Mouse (Mus musculus): ENCODE data around the gene Kcnn1. TPM values are rescaled to one million over a fixed set of nuclear protein-coding genes. Genes with fewer than 3 reads are reported as not detected.
"Not testable (repeated sequence)": the region's sequence is repeated elsewhere in the genome, so short reads cannot be mapped to it uniquely, and the experiment has no call there.

Gene Kcnn1
- polyA plus RNA-seq, 1 experiment = 0.65 TPM

GRCm38 (mm10) chr8:70831517-70831916 lies 31.5 kb downstream of the Kcnn1 start:
- no peak overlapping the region for H3K27ac ChIP-seq (ENCODE audit: insufficient read depth, low read length)
- peaks cover 14% of the 10 kb centered on the region; the same call in 1 of the 2 replicates for H3K4me1 ChIP-seq (ENCODE audit: control insufficient read depth, insufficient read depth, insufficient read length)
- no peak for DNase-seq (ENCODE audit: low read depth in 1 of 2, low spot score in 2 of 2)

GRCm38 (mm10) chr8:70827796-70828195 lies 35.3 kb downstream of the Kcnn1 start:
- Histone ChIP-seq H3K27ac (ENCODE audit: insufficient read depth, low read length) (no peak overlapping the region), H3K4me1 (ENCODE audit: control insufficient read depth, insufficient read depth, insufficient read length) (peaks cover 1% of the 10 kb centered on the region; the same call in 1 of the 2 replicates), H3K27me3 (ENCODE audit: control insufficient read depth, insufficient read depth, low read length) (no peaks in the 10 kb centered on the region), H3K4me3 (ENCODE audit: extremely low read depth, insufficient read depth, insufficient read length) (no peak overlapping the region), H3K36me3 (ENCODE audit: control insufficient read depth, insufficient read depth, low read length) (no peaks in the 10 kb centered on the region)
- DNase-seq (ENCODE audit: low read depth in 1 of 2, low spot score in 2 of 2) = no peak
- WGBS = 89% methylated on average over 1 of the region's 1 CpGs
- TF ChIP-seq POLR2A (IDR thresholded peaks at IDR 0.05; ENCODE audit: low read depth, low read length) = no peak
- no peak for TF ChIP-seq CTCF (IDR thresholded peaks at IDR 0.05; ENCODE audit: extremely low read depth, insufficient read depth, insufficient read length, insufficient replicate concordance)

More at GRCm38 (mm10) chr8:70831517-70831916, 31.5 kb downstream of the Kcnn1 start:
- Histone ChIP-seq H3K36me3 (ENCODE audit: control insufficient read depth, insufficient read depth, low read length) (peaks cover 9% of the 10 kb centered on the region), H3K27me3 (ENCODE audit: control insufficient read depth, insufficient read depth, low read length) (no peaks in the 10 kb centered on the region), H3K4me3 (ENCODE audit: extremely low read depth, insufficient read depth, insufficient read length) (no peak overlapping the region)
- 95% methylated on average over 8 of the region's 8 CpGs for WGBS
- TF ChIP-seq POLR2A (IDR thresholded peaks at IDR 0.05; ENCODE audit: low read depth, low read length) (no peak), CTCF (IDR thresholded peaks at IDR 0.05; ENCODE audit: extremely low read depth, insufficient read depth, insufficient read length, insufficient replicate concordance) (no peak)

- DNase-seq (ENCODE audit: low read depth in 1 of 2, low spot score in 2 of 2) = no peak
- Histone ChIP-seq H3K27ac (ENCODE audit: insufficient read depth, low read length) (no peak overlapping the region), H3K27me3 (ENCODE audit: control insufficient read depth, insufficient read depth, low read length) (no peaks in the 10 kb centered on the region), H3K36me3 (ENCODE audit: control insufficient read depth, insufficient read depth, low read length) (no peaks in the 10 kb centered on the region), H3K4me1 (ENCODE audit: control insufficient read depth, insufficient read depth, insufficient read length) (no peaks in the 10 kb centered on the region), H3K4me3 (ENCODE audit: extremely low read depth, insufficient read depth, insufficient read length) (no peak overlapping the region)
- TF ChIP-seq CTCF (IDR thresholded peaks at IDR 0.05; ENCODE audit: extremely low read depth, insufficient read depth, insufficient read length, insufficient replicate concordance) = no peak
- TF ChIP-seq POLR2A (IDR thresholded peaks at IDR 0.05; ENCODE audit: low read depth, low read length) = no peak
- 95% methylated on average over 2 of the region's 2 CpGs for WGBS
Measured at GRCm38 (mm10) chr8:70827010-70827409, 36.0 kb downstream of the Kcnn1 start.

GRCm38 (mm10) chr8:70825816-70826215 lies 37.2 kb downstream of the Kcnn1 start:
- WGBS = 85% methylated on average over 8 of the region's 8 CpGs
- no peak for TF ChIP-seq CTCF (IDR thresholded peaks at IDR 0.05; ENCODE audit: extremely low read depth, insufficient read depth, insufficient read length, insufficient replicate concordance)
- TF ChIP-seq POLR2A (IDR thresholded peaks at IDR 0.05; ENCODE audit: low read depth, low read length) = no peak
- no peaks in the 10 kb centered on the region for H3K4me1 ChIP-seq (ENCODE audit: control insufficient read depth, insufficient read depth, insufficient read length)
- no peaks in the 10 kb centered on the region for H3K27me3 ChIP-seq (ENCODE audit: control insufficient read depth, insufficient read depth, low read length)
- H3K36me3 ChIP-seq (ENCODE audit: control insufficient read depth, insufficient read depth, low read length) = no peaks in the 10 kb centered on the region
- H3K4me3 ChIP-seq (ENCODE audit: extremely low read depth, insufficient read depth, insufficient read length) = no peak overlapping the region
- H3K27ac ChIP-seq (ENCODE audit: insufficient read depth, low read length) = no peak overlapping the region
- no peak for DNase-seq (ENCODE audit: low read depth in 1 of 2, low spot score in 2 of 2)

GRCm38 (mm10) chr8:70823802-70824201 lies 39.3 kb downstream of the Kcnn1 start:
- H3K36me3 ChIP-seq (ENCODE audit: control insufficient read depth, insufficient read depth, low read length) = no peaks in the 10 kb centered on the region
- no peaks in the 10 kb centered on the region for H3K27me3 ChIP-seq (ENCODE audit: control insufficient read depth, insufficient read depth, low read length)
- H3K4me3 ChIP-seq (ENCODE audit: extremely low read depth, insufficient read depth, insufficient read length) = no peak overlapping the region
- H3K4me1 ChIP-seq (ENCODE audit: control insufficient read depth, insufficient read depth, insufficient read length) = no peaks in the 10 kb centered on the region
- 94% methylated on average over 7 of the region's 7 CpGs for WGBS
- TF ChIP-seq POLR2A (IDR thresholded peaks at IDR 0.05; ENCODE audit: low read depth, low read length) = no peak
- no peak for TF ChIP-seq CTCF (IDR thresholded peaks at IDR 0.05; ENCODE audit: extremely low read depth, insufficient read depth, insufficient read length, insufficient replicate concordance)
- H3K27ac ChIP-seq (ENCODE audit: insufficient read depth, low read length) = no peak overlapping the region
- no peak for DNase-seq (ENCODE audit: low read depth in 1 of 2, low spot score in 2 of 2)

GRCm38 (mm10) chr8:70822594-70822993 lies 40.5 kb downstream of the Kcnn1 start:
- not testable (repeated sequence) for DNase-seq (ENCODE audit: low read depth in 1 of 2, low spot score in 2 of 2); H3K36me3 ChIP-seq (ENCODE audit: control insufficient read depth, insufficient read depth, low read length); H3K4me3 ChIP-seq (ENCODE audit: extremely low read depth, insufficient read depth, insufficient read length); H3K27me3 ChIP-seq (ENCODE audit: control insufficient read depth, insufficient read depth, low read length); H3K27ac ChIP-seq (ENCODE audit: insufficient read depth, low read length); H3K4me1 ChIP-seq (ENCODE audit: control insufficient read depth, insufficient read depth, insufficient read length)
- WGBS = 81% methylated on average over 3 of the region's 3 CpGs

- no peak overlapping the region for H3K4me3 ChIP-seq (ENCODE audit: extremely low read depth, insufficient read depth, insufficient read length)
- H3K27ac ChIP-seq (ENCODE audit: insufficient read depth, low read length) = no peak overlapping the region
- DNase-seq (ENCODE audit: low read depth in 1 of 2, low spot score in 2 of 2) = no peak
- H3K36me3 ChIP-seq (ENCODE audit: control insufficient read depth, insufficient read depth, low read length) = no peaks in the 10 kb centered on the region
- 67% methylated on average over 11 of the region's 11 CpGs for WGBS
- no peaks in the 10 kb centered on the region for H3K27me3 ChIP-seq (ENCODE audit: control insufficient read depth, insufficient read depth, low read length)
- TF ChIP-seq CTCF (IDR thresholded peaks at IDR 0.05; ENCODE audit: extremely low read depth, insufficient read depth, insufficient read length, insufficient replicate concordance) (no peak), POLR2A (IDR thresholded peaks at IDR 0.05; ENCODE audit: low read depth, low read length) (no peak)
- H3K4me1 ChIP-seq (ENCODE audit: control insufficient read depth, insufficient read depth, insufficient read length) = no peaks in the 10 kb centered on the region
Measured at GRCm38 (mm10) chr8:70821992-70822391, 41.1 kb downstream of the Kcnn1 start.
